Mouse (Mus musculus) heart, postnatal 0 days (tissue): Measurements from ENCODE around the gene Wnt3a. TPM values are rescaled to one million over a fixed set of nuclear protein-coding genes. Genes with fewer than 3 reads are reported as not detected.
A peak's percentile ranks its signal among the peaks of the same experiment; 100 is the strongest.

Source experiments
- ATAC-seq: fragments of 200-750 bp; cut with Nextera tagmentation; 2 replicates; pipeline ENCODE4 v1.8.0; 2017; ENCODE audit warnings: low read depth, moderate number of reproducible peaks, moderate library complexity; ENCODE audit not compliant: insufficient read depth
- DNase-seq: peaks from one replicate; pipeline ENCODE4 v3.0.0-alpha.2; 2016; ENCODE audit warnings: low spot score
- H3K27ac ChIP-seq: fragments of 300-500 bp; sonication (generic); 2 replicates; pipeline ENCODE4 v1.5.1; 2014; ENCODE audit warnings: low read depth, mild to moderate bottlenecking
- H3K27me3 ChIP-seq: fragments of 300-500 bp; sonication (generic); 2 replicates; pipeline ENCODE4 v1.6.1; 2014; ENCODE audit warnings: low read length, mixed read lengths; ENCODE audit not compliant: control insufficient read depth, insufficient read depth
- H3K36me3 ChIP-seq: fragments of 300-500 bp; sonication (generic); replicated peaks from 2 replicates; pipeline ENCODE4 v1.6.1; 2014; ENCODE audit warnings: low read length, mixed read lengths; ENCODE audit not compliant: control insufficient read depth, insufficient read depth
- H3K4me1 ChIP-seq: fragments of 300-500 bp; sonication (generic); 2 replicates; pipeline ENCODE4 v1.6.1; 2014; ENCODE audit warnings: antibody characterized with exemption; ENCODE audit not compliant: control insufficient read depth, insufficient read depth
- H3K4me2 ChIP-seq: fragments of 300-500 bp; sonication (generic); 2 replicates; pipeline ENCODE4 v1.6.1; 2014; ENCODE audit warnings: low read depth, mild to moderate bottlenecking, low read length, moderate library complexity
- H3K4me3 ChIP-seq: fragments of 300-500 bp; sonication (generic); 2 replicates; pipeline ENCODE4 v1.5.1; 2014; ENCODE audit warnings: low read depth, low read length
- H3K9ac ChIP-seq: fragments of 300-500 bp; sonication (generic); replicated peaks from 2 replicates; pipeline ENCODE4 v1.6.1; 2014; ENCODE audit warnings: low read depth, low read length, mixed read lengths
- H3K9me3 ChIP-seq: fragments of 300-500 bp; sonication (generic); replicated peaks from 2 replicates; pipeline ENCODE4 v1.6.1; 2016; ENCODE audit warnings: low read length; ENCODE audit not compliant: control insufficient read depth
- CTCF ChIP-seq: IDR thresholded peaks from 2 replicates; pipeline ENCODE4 v1.5.1; 2016; ENCODE audit warnings: antibody characterized with exemption, control low read depth, low read depth
- EP300 ChIP-seq: IDR thresholded peaks from 2 replicates; pipeline ENCODE4 v1.6.1; 2016; ENCODE audit warnings: antibody characterized with exemption, low read depth
- WGBS: fragments of 180-500 bp; shearing (Covaris S2); extraction: QIAGEN DNeasy Blood & Tissue Kit; methylation state at CpG from one replicate; pipeline ENCODE4 v1.1.7; 2014; 5-methylcytosine and 5-hydroxymethylcytosine counted together
- polyA plus RNA-seq: library from polyadenylated mRNA; unstranded; fragments of >200 nt; fragmentation: Nextera tagmentation; extraction: Ambion mirVana; gene quantifications from 2 replicates; pipeline ENCODE4 v1.2.1, GENCODE M21; 2015
- total RNA-seq: library from RNA; depleted of rRNA; stranded (reverse); fragments of >200 nt; gene quantifications from 2 replicates; pipeline ENCODE4 v1.2.3, GENCODE M21; 2014; ENCODE audit warnings: low replicate concordance; rRNA removed

Gene Wnt3a
- total RNA-seq = not detected in 2 replicates
- not detected in 2 replicates for polyA plus RNA-seq

DNA sequence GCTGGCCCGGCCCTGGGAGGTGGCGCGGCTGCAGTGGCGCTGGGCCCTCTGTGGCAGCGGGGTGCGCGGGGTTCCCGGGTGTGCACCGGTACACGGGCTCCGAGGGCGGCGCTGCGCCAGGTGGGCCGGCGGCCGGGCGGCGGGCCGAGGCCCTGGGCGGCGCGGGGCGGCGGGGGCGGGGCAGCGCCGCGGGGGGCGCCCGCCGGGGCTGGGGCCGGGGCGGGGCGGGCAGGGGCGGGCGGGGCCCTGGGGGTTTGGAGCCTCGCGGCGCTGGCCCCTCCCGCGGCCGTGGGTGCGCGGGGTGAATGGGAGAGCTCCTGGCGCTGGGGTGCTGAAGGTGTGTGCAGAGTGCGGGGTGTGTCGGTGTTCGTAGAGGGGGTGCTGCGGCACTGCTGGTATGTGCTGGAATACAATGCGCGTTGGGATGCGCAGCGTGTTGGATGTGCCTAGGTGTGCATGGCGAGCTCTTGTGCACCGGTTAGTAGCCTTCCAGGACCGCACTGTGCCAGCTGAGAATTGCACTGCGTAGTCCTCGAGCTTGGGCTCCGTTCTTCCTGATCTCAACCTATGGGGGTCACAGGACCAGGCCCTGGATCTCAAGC is at the start of gene Wnt3a:
Wnt3a (minus strand) TSS at position 51 of the 602 bp plus-strand sequence.
- no peak for ATAC-seq

DNA sequence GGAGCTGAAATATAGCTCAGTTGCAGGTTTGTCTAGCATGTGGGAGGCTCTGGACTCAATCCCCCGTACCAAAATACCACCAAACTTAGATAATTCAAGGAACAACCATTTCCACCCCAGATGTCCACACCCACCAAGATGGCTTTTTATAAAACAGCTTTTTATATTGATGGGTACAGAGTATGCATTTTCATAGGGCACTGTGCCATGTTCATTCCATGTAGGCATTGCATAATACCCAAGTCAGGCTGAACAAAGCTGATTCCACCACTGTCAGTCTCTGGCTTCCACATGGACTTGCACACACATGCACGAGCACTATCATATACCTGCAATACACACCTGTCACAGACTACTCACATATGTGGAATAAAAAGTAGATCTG is 48.2 kb upstream of the Wnt3a start:
- Histone ChIP-seq H3K4me1 (peaks cover 30% of the 10 kb centered on the region), H3K9ac (no peak overlapping the region), H3K4me3 (no peak overlapping the region), H3K4me2 (no peak overlapping the region), H3K27ac (no peak overlapping the region), H3K9me3 (no peaks in the 10 kb centered on the region), H3K27me3 (no peaks in the 10 kb centered on the region), H3K36me3 (no peaks in the 10 kb centered on the region)
- TF ChIP-seq CTCF (no peak), EP300 (no peak)
- ATAC-seq = no peak
- 86% methylated on average over 2 of the region's 2 CpGs for WGBS
- no peak for DNase-seq

More for the DNA sequence above, at the start of gene Wnt3a:
- Histone ChIP-seq H3K4me3 (peak within 1 kb of the TSS; percentile 30; the same call in 1 of the 2 replicates), H3K9me3 (no peaks in the 10 kb centered on the region), H3K9ac (no peak within 1 kb of the TSS), H3K27me3 (peaks cover 82% of the 10 kb centered on the region), H3K27ac (no peak within 1 kb of the TSS), H3K4me1 (no peaks in the 10 kb centered on the region), H3K36me3 (no peaks in the 10 kb centered on the region), H3K4me2 (peak within 1 kb of the TSS; percentile 28; the same call in 1 of the 2 replicates)
- no peak for DNase-seq
- TF ChIP-seq EP300 (no peak), CTCF (no peak)
- under 1% methylated on average over 41 of the region's 60 CpGs for WGBS

DNA sequence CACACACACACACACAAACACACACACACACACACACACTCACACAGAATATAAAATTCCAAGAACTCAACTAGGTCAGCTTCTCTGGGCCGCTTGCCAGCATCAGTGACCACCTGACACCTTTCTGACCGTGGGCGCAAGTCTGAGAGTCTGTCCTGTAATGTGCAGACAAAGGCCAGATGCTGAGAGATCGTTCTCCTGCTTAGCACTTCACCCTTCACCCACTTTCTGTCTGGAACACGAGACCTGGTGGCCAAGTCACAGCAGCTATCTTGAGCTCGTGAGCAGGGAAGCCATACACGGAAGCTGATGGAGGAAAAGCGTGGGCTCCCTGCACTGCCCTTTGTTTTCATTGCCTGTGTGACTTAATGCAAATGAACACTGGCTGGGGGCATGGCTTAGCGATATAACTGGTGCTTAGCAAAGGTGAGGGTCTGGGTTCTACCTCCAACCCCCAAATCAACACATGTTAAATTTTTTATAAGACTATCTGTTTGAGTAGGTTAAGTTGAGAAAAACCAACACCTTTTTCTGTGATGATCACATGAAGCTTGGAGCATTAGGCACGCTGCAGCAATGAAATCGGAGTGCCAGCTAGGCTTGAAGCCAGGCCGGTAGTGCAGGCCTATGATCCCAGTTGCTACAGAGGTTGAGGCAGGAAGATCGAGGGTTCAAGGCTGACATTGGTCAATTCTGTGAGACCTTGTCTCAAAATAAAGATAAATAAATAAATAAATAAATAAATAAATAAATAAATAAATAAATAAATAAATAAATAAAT is 47.6 kb upstream of the Wnt3a start:
- DNase-seq (peak; percentile 82), ATAC-seq (peak; percentile 88)
- no peak overlapping the region for H3K9ac ChIP-seq
- no peak overlapping the region for H3K4me3 ChIP-seq
- 33% methylated on average over 13 of the region's 13 CpGs for WGBS
- no peaks in the 10 kb centered on the region for H3K36me3 ChIP-seq
- TF ChIP-seq EP300 (peak; percentile 97), CTCF (no peak)
- no peaks in the 10 kb centered on the region for H3K9me3 ChIP-seq
- H3K27me3 ChIP-seq = no peaks in the 10 kb centered on the region
- H3K27ac ChIP-seq = peak overlapping the region; percentile 79
- H3K4me2 ChIP-seq = no peak overlapping the region
- peaks cover 24% of the 10 kb centered on the region for H3K4me1 ChIP-seq

DNA sequence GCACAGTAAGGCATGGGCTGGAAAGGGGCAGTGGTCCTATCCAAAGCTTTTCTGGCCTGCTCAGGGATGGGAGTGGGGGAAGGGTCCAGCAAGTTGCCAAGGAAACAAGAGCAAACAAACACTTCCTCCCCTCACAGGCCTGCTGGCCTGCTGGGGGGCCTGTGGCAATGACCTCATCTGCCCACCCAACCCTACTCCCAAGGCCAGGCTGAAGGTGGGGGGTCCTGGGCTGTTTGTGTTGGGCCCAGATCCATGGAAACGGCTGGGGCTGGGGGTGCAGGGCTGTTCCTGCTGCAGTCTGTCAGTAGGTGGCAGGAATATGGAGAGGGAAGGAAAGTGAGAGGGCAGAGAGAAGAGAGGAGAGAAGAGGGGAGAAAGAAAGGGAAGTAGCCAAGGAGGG is 45.8 kb upstream of the Wnt3a start:
- Histone ChIP-seq H3K9me3 (no peaks in the 10 kb centered on the region), H3K27ac (no peak overlapping the region), H3K4me1 (peaks cover 23% of the 10 kb centered on the region), H3K36me3 (no peaks in the 10 kb centered on the region), H3K4me3 (no peak overlapping the region), H3K27me3 (no peaks in the 10 kb centered on the region), H3K9ac (no peak overlapping the region), H3K4me2 (no peak overlapping the region)
- ATAC-seq (no peak), DNase-seq (no peak)
- 25% methylated on average over 1 of the region's 1 CpGs for WGBS
- TF ChIP-seq CTCF (no peak), EP300 (no peak)

DNA sequence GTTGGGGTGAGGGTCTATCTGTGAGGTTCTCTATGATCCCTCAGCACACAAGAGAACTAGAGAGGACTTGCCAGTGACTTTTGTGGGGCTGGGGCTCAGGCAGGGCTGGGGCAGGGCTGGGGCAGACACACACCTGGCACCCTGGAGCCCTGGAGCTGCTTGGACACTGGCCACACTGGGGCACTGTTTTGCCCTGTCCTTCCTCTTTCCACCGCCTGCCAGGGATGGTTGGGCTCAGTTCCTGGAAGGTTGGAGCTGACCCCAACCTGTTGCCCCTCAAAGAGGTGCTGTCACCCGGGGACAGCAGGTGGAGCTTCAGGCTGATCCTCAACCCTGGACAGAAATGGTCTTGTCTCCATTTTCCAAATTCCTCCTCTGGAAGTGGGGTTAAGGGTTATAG is 45.4 kb upstream of the Wnt3a start:
- ATAC-seq = no peak

More for the DNA sequence above, 45.4 kb upstream of the Wnt3a start:
- no peak overlapping the region for H3K4me2 ChIP-seq
- H3K4me1 ChIP-seq = peaks cover 23% of the 10 kb centered on the region
- no peaks in the 10 kb centered on the region for H3K9me3 ChIP-seq
- no peak for DNase-seq
- no peak overlapping the region for H3K4me3 ChIP-seq
- H3K36me3 ChIP-seq = no peaks in the 10 kb centered on the region
- no peak overlapping the region for H3K27ac ChIP-seq
- no peaks in the 10 kb centered on the region for H3K27me3 ChIP-seq
- WGBS = 27% methylated on average over 2 of the region's 2 CpGs
- H3K9ac ChIP-seq = no peak overlapping the region
- peak; percentile 23 for TF ChIP-seq CTCF
- no peak for TF ChIP-seq EP300
